Mouse (Mus musculus) limb, embryonic 14.5 days (tissue): ENCODE data around the gene Alk. TPM values are rescaled to one million over a fixed set of nuclear protein-coding genes. Genes with fewer than 3 reads are reported as not detected.
A peak's percentile ranks its signal among the peaks of the same experiment; 100 is the strongest.

Experiments used
- ATAC-seq: fragments of 200-750 bp; cut with Nextera tagmentation; 2 replicates; pipeline ENCODE4 v1.8.0; 2017; ENCODE audit warnings: low read depth, moderate number of reproducible peaks, moderate TSS enrichment; ENCODE audit not compliant: low FRiP score
- DNase-seq: peaks from one replicate; pipeline ENCODE4 v3.0.0-alpha.2; 2015; ENCODE audit warnings: low spot score
- H3K27ac ChIP-seq: fragments of 300-500 bp; sonication (generic); replicated peaks from 2 replicates; pipeline ENCODE4 v1.5.1; 2014; ENCODE audit warnings: low read depth, mild to moderate bottlenecking, low read length, moderate library complexity, mixed read lengths
- H3K27me3 ChIP-seq: fragments of 300-500 bp; sonication (generic); 2 replicates; pipeline ENCODE4 v1.6.1; 2014; ENCODE audit warnings: low read length, mixed read lengths; ENCODE audit not compliant: control insufficient read depth, insufficient read depth
- H3K36me3 ChIP-seq: fragments of 300-500 bp; sonication (generic); 2 replicates; pipeline ENCODE4 v1.6.1; 2014; ENCODE audit warnings: mild to moderate bottlenecking, low read length, moderate library complexity, mixed read lengths; ENCODE audit not compliant: control insufficient read depth, insufficient read depth
- H3K4me1 ChIP-seq: fragments of 300-500 bp; sonication (generic); 2 replicates; pipeline ENCODE4 v1.6.1; 2014; ENCODE audit warnings: antibody characterized with exemption, low read length, mixed read lengths; ENCODE audit not compliant: control insufficient read depth, insufficient read depth
- H3K4me2 ChIP-seq: fragments of 300-500 bp; sonication (generic); replicated peaks from 2 replicates; pipeline ENCODE4 v1.6.1; 2014; ENCODE audit warnings: low read depth, mild to moderate bottlenecking, low read length, moderate library complexity; ENCODE audit not compliant: severe bottlenecking
- H3K4me3 ChIP-seq: fragments of 300-500 bp; sonication (generic); replicated peaks from 2 replicates; pipeline ENCODE4 v1.5.1; 2014; ENCODE audit warnings: low read length
- H3K9ac ChIP-seq: fragments of 300-500 bp; sonication (generic); 2 replicates; pipeline ENCODE4 v1.6.1; 2014; ENCODE audit warnings: mild to moderate bottlenecking, low read depth, low read length, moderate library complexity; ENCODE audit not compliant: severe bottlenecking
- H3K9me3 ChIP-seq: fragments of 300-500 bp; sonication (generic); 2 replicates; pipeline ENCODE4 v1.6.1; 2016; ENCODE audit warnings: low read length; ENCODE audit not compliant: control insufficient read depth
- POLR2A ChIP-seq: fragments of 200-500 bp; IDR thresholded peaks from 2 replicates; pipeline ENCODE4 v1.8.0; 2012; ENCODE audit warnings: inconsistent platforms, mild to moderate bottlenecking, moderate library complexity, borderline replicate concordance; ENCODE audit not compliant: insufficient read depth, insufficient read length; ENCODE audit errors: extremely low read depth
- whole genome bisulfite sequencing: fragments of 180-500 bp; shearing (Covaris S2); extraction: QIAGEN DNeasy Blood & Tissue Kit; methylation state at CpG from one replicate; pipeline ENCODE4 v1.1.7; 2014; 5-methylcytosine and 5-hydroxymethylcytosine counted together
- polyA plus RNA-seq, 2 experiments: library from polyadenylated mRNA; depleted of rRNA in 1 of 2; stranded (reverse) in 1 of 2; unstranded in 1 of 2; fragments of >200 nt; fragmentation: Nextera tagmentation in 1 of 2; extraction: Ambion mirVana in 1 of 2; gene quantifications; 2 replicates each; pipeline versions ENCODE4 v1.2.1 to v1.2.3; 2012 to 2014

The Alk gene
- polyA plus RNA-seq, 2 experiments = 0.43 to 0.45 TPM

- DNase-seq (no peak), ATAC-seq (no peak)
- H3K9me3 ChIP-seq = no peaks in the 10 kb centered on the region
- H3K36me3 ChIP-seq = no peaks in the 10 kb centered on the region
- no peak overlapping the region for H3K4me3 ChIP-seq
- no peaks in the 10 kb centered on the region for H3K27me3 ChIP-seq
- no peak overlapping the region for H3K27ac ChIP-seq
- H3K4me1 ChIP-seq = peaks cover 5% of the 10 kb centered on the region; the same call in 1 of the 2 replicates
- TF ChIP-seq POLR2A = no peak
- H3K4me2 ChIP-seq = no peak overlapping the region
- no peak overlapping the region for H3K9ac ChIP-seq
- 79% methylated on average over 5 of the region's 5 CpGs for WGBS
These were observed 335.9 kb downstream of the Alk start for GRCm38 (mm10) chr17:72268529-72268928.

GRCm38 (mm10) chr17:72265171-72266022 is 339.0 kb downstream of the Alk start:
- ATAC-seq (no peak), DNase-seq (peak; percentile 56)
- TF ChIP-seq POLR2A = no peak
- H3K36me3 ChIP-seq = no peaks in the 10 kb centered on the region
- no peak overlapping the region for H3K4me2 ChIP-seq
- no peak overlapping the region for H3K9ac ChIP-seq
- no peak overlapping the region for H3K4me3 ChIP-seq
- H3K27me3 ChIP-seq = no peaks in the 10 kb centered on the region
- H3K27ac ChIP-seq = no peak overlapping the region
- 55% methylated on average over 9 of the region's 9 CpGs for WGBS
- H3K9me3 ChIP-seq = no peaks in the 10 kb centered on the region
- H3K4me1 ChIP-seq = peaks cover 5% of the 10 kb centered on the region; the same call in 1 of the 2 replicates

GRCm38 (mm10) chr17:72253411-72253810 is 351.0 kb downstream of the Alk start:
- Histone ChIP-seq H3K4me2 (no peak overlapping the region), H3K9ac (no peak overlapping the region), H3K4me3 (no peak overlapping the region), H3K36me3 (no peaks in the 10 kb centered on the region), H3K27ac (no peak overlapping the region), H3K4me1 (0 out of 2 replicates have a peak, but pooled peaks cover 4% of the 10 kb centered on the region), H3K27me3 (no peaks in the 10 kb centered on the region), H3K9me3 (no peaks in the 10 kb centered on the region)
- ATAC-seq = no peak
- 32% methylated on average over 5 of the region's 5 CpGs for WGBS
- no peak for DNase-seq
- TF ChIP-seq POLR2A = no peak

GRCm38 (mm10) chr17:72251554-72251953 is 352.9 kb downstream of the Alk start:
- Histone ChIP-seq H3K4me1 (0 out of 2 replicates have a peak, but pooled peaks cover 4% of the 10 kb centered on the region), H3K27me3 (no peaks in the 10 kb centered on the region), H3K4me3 (no peak overlapping the region), H3K27ac (no peak overlapping the region), H3K4me2 (no peak overlapping the region), H3K9me3 (no peaks in the 10 kb centered on the region), H3K36me3 (no peaks in the 10 kb centered on the region), H3K9ac (no peak overlapping the region)
- TF ChIP-seq POLR2A = no peak
- WGBS = 87% methylated on average over 4 of the region's 4 CpGs
- no peak for DNase-seq
- ATAC-seq = no peak

DNA sequence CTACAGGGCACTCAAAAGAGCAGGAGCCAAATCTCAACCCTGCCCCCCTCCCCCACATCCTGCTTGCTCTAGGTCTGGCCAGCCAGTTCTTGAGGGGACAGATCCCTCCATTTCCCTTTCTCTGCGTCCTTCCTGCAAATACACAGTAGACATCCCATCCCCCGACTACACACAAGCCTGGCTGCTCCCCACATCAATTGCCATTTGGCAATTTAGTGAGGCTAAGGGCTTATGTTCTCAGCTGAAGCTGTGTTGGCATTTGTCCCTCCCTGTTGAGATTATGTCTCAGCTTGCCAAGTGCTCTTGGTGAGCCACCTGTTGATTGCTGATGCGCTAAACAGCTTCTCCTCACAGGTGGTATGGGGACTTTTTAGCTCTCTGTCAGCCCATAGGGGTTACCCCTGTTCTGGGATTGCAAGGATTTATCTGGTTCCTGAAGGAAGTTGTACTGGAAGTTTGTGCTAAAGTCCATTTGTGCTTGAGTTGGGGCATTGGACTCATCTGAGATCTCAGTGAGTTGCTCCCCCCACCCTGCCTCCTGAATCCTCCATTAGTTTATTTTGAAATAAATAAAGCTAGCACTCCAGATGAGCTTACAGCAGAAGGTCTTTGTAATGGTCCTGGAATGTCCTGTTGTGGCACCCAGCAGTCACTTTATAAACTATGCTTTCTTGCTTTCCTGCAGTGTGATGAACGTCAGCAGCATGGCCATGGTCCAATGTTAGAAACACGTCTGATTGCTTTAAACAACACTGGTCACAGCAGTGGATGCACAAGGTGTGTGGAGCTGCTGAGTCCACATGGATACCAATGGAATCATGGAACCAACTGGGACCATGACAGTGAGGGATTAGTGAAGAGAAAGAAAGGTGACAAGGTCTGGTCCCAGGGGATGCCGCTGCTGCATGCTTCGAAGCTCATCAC is 353.7 kb downstream of the Alk start:
- Histone ChIP-seq H3K9me3 (no peaks in the 10 kb centered on the region), H3K36me3 (no peaks in the 10 kb centered on the region), H3K27ac (no peak overlapping the region), H3K4me3 (no peak overlapping the region), H3K4me1 (0 out of 2 replicates have a peak, but pooled peaks cover 4% of the 10 kb centered on the region), H3K9ac (no peak overlapping the region), H3K4me2 (no peak overlapping the region), H3K27me3 (no peaks in the 10 kb centered on the region)
- no peak for TF ChIP-seq POLR2A
- DNase-seq = no peak
- WGBS = 61% methylated on average over 7 of the region's 7 CpGs
- ATAC-seq = no peak
